Mouse (Mus musculus) bone marrow macrophage, adult 2 months (primary cell): ENCODE data around the gene Anapc7.

Source experiments
- CTCF ChIP-seq: IDR thresholded peaks from 2 replicates; pipeline ENCODE4 v1.5.1; 2012; ENCODE audit warnings: low read depth, mild to moderate bottlenecking, low read length, moderate library complexity
- POLR2A ChIP-seq: IDR thresholded peaks from 2 replicates; pipeline ENCODE4 v1.6.1; 2012; ENCODE audit warnings: mild to moderate bottlenecking, low read depth, low read length, borderline replicate concordance

DNA sequence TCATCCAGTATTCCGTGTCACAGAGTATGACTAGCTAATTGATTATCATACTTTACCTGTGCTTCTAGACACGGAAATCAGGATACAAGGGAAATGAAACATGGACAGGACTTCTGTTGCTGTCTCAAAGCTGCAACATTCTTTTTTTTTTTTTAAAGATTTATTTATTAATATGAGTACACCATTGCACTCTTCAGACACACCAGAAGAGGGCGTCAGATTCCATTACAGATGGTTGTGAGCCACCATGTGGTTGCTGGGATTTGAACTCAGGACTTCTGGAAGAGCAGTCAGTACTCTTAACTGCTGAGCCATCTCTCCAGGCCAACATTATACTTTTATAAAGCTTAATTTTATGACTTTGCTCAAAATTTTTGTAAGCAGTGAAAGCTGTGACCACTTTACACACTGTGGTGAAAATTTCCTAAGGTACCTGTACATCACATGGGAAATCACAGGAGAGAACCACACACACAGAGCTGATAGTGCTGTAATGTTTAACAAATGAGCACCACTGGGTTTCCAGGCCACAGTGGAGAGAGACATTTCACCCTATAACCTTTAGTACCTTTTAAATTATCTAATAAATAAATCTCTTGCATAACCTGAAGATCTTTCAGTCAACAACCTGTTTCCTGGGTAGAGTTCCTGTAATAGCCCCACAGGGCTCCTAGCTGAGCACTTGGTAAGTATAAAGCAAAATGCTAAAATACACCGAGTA, 53.3 kb downstream of the Anapc7 start:
- TF ChIP-seq CTCF: no peak
- TF ChIP-seq POLR2A: no peak
